Mouse (Mus musculus): ENCODE results near the gene Phlda1.

DNA sequence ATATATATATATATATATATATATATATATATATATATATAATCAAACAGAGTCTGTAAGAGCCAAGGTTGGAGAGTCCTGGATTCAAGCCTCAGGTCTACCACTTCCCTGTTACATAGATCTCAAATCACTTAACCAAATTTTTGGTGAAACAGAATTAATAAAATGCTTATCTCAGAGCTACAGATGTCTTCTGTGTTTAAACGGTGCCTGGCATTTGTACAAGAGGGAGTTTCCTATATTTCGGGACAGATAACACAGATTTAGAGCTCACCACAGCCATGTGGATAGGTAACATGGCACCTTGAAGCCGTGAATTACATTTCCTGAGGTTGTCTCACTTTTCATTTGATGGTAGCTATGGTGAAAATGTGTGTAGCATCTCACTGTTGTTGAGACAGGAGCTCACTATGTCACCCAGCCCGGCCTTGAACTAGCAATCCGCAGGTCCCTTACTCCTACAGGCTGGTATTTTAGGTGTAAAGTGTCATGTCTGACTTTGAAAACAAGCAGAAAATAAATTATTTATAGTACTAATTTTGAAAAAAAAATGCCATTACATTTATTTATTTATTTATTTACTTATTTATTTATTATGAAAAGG, 8.3 kb downstream of the Phlda1 start:
- TF ChIP-seq POLR2A (IDR thresholded peaks at IDR 0.05; ENCODE audit: low read depth, low read length) (no peak), CTCF (IDR thresholded peaks at IDR 0.05; ENCODE audit: borderline replicate concordance, insufficient read depth, low read length) (no peak)
